In genomic region chr14:33351019-33351418, GRCm38 (mm10) we compare ENCODE assay signal across 8 mouse cellular contexts.
A peak's percentile ranks its signal among the peaks of the same experiment; 100 is the strongest.
DNase-seq lines count a peak whose midpoint lies in the region; ATAC-seq lines count a peak whose summit lies in the region.
"Had no signal": no experiment of that assay in that cellular context is flagged by ENCODE, and none has a peak within 500 bp of the region (broad histone marks: within the 10 kb centered on the region; RNA-seq: fewer than 3 reads in every experiment).

No protein-coding gene starts in this region.

- H3K4me3 ChIP-seq in forebrain, embryonic 10.5 days, result peak overlapping the region; percentile 59
- peak overlapping the region; percentile 58 for H3K4me3 ChIP-seq in limb, embryonic 10.5 days
- H3K4me3 ChIP-seq in midbrain, embryonic 13.5 days (replicated peaks), result peak overlapping the region; percentile 45
- H3K4me3 ChIP-seq: megakaryocyte, embryonic 14.5 days had no signal

- H3K36me3 ChIP-seq in forebrain, embryonic 10.5 days (replicated peaks), result no peaks in the 10 kb centered on the region
- no peaks in the 10 kb centered on the region for H3K36me3 ChIP-seq in limb, embryonic 10.5 days
- no peaks in the 10 kb centered on the region for H3K36me3 ChIP-seq in midbrain, embryonic 13.5 days

- H3K4me2 ChIP-seq in midbrain, embryonic 13.5 days (replicated peaks), result peak overlapping the region; percentile 75

- H3K9me3 ChIP-seq in forebrain, embryonic 10.5 days, result no peaks in the 10 kb centered on the region
- H3K9me3 ChIP-seq in limb, embryonic 10.5 days (replicated peaks), result no peaks in the 10 kb centered on the region
- no peaks in the 10 kb centered on the region for H3K9me3 ChIP-seq in midbrain, embryonic 13.5 days
- H3K9me3 ChIP-seq: megakaryocyte, embryonic 14.5 days had no signal

- no peak for ATAC-seq in midbrain, embryonic 13.5 days

- WGBS in forebrain, embryonic 10.5 days, result under 1% methylated on average over 41 of the region's 42 CpGs
- WGBS in limb, embryonic 10.5 days, result 1% methylated on average over 42 of the region's 42 CpGs
- 1% methylated on average over 20 of the region's 42 CpGs for WGBS in midbrain, embryonic 13.5 days

- intact Hi-C loops in left cerebral cortex, postnatal 25 days (cut with DNase I), result no loop called here

- H3K4me1 ChIP-seq in forebrain, embryonic 10.5 days, result peaks cover 11% of the 10 kb centered on the region
- H3K4me1 ChIP-seq in limb, embryonic 10.5 days, result peaks cover 14% of the 10 kb centered on the region; the same call in 1 of the 2 replicates
- peaks cover 6% of the 10 kb centered on the region for H3K4me1 ChIP-seq in midbrain, embryonic 13.5 days (replicated peaks)

- peak; percentile 52 for DNase-seq in embryo, embryonic 11 days
- no peak for DNase-seq in forebrain, embryonic 10.5 days (ENCODE audit: extremely low spot score, low spot score)
- DNase-seq in limb, embryonic 10.5 days (ENCODE audit: low spot score), result peak; percentile 59
- no peak for DNase-seq in retina, postnatal 1 day
- DNase-seq in left cerebral cortex, postnatal 25 days (ENCODE audit: low spot score in 2 of 2), result no peak
- DNase-seq in gastrocnemius, adult 18-20 months (ENCODE audit: low spot score), result no peak

- peak overlapping the region; percentile 64 for H3K9ac ChIP-seq in midbrain, embryonic 13.5 days (replicated peaks)

- peak overlapping the region; percentile 72 for H3K27ac ChIP-seq in forebrain, embryonic 10.5 days
- peak overlapping the region; percentile 32 for H3K27ac ChIP-seq in limb, embryonic 10.5 days
- H3K27ac ChIP-seq in midbrain, embryonic 13.5 days, result no peak overlapping the region

- H3K27me3 ChIP-seq in forebrain, embryonic 10.5 days (ENCODE audit: poor library complexity, severe bottlenecking), result peaks cover 59% of the 10 kb centered on the region
- peaks cover 66% of the 10 kb centered on the region for H3K27me3 ChIP-seq in limb, embryonic 10.5 days (ENCODE audit: low read depth, poor library complexity, severe bottlenecking)
- H3K27me3 ChIP-seq in midbrain, embryonic 13.5 days, result peaks cover 47% of the 10 kb centered on the region

Comparison
In these comparisons a context has a peak if more than half of its experiments do, and no peak if none do; other contexts are left out.
1. DNase-seq: peak in embryo, embryonic 11 days (single experiment) and limb, embryonic 10.5 days (single experiment); none in forebrain, embryonic 10.5 days (single experiment), retina, postnatal 1 day (single experiment), left cerebral cortex, postnatal 25 days (0 of 2) and gastrocnemius, adult 18-20 months (single experiment).
2. Peak in every context shown above with its lines, with median percentiles within 50 percentile points of each other: H3K4me3 ChIP-seq.